Mouse (Mus musculus): ENCODE data around the gene Cnmd. TPM values are rescaled to one million over a fixed set of nuclear protein-coding genes. Genes with fewer than 3 reads are reported as not detected.

The Cnmd gene
- polyA plus RNA-seq, 1 experiment from 2014 or later: 3.3 TPM

GRCm38 (mm10) chr14:79677891-79678687 lies 16.1 kb upstream of the Cnmd start:
- no peaks in the 10 kb centered on the region for H3K36me3 ChIP-seq (ENCODE audit: control insufficient read depth, insufficient read depth, low read length)
- H3K9me3 ChIP-seq (replicated peaks; ENCODE audit: control insufficient read depth, low read length, poor library complexity, severe bottlenecking): no peaks in the 10 kb centered on the region
- ATAC-seq: no peak
- WGBS: 35% methylated on average over 14 of the region's 14 CpGs
- no peak overlapping the region for H3K4me2 ChIP-seq (ENCODE audit: low read length)
- no peaks in the 10 kb centered on the region; the same call in 1 of the 2 replicates for H3K4me1 ChIP-seq (ENCODE audit: control insufficient read depth, insufficient read depth, low read length)
- no peak overlapping the region for H3K27ac ChIP-seq (ENCODE audit: low read length)
- H3K9ac ChIP-seq (ENCODE audit: low read depth, low read length): no peak overlapping the region
- no peaks in the 10 kb centered on the region for H3K27me3 ChIP-seq (ENCODE audit: control insufficient read depth, insufficient read depth, low read depth, low read length)
- no peak overlapping the region for H3K4me3 ChIP-seq (ENCODE audit: low read depth, low read length)

DNA sequence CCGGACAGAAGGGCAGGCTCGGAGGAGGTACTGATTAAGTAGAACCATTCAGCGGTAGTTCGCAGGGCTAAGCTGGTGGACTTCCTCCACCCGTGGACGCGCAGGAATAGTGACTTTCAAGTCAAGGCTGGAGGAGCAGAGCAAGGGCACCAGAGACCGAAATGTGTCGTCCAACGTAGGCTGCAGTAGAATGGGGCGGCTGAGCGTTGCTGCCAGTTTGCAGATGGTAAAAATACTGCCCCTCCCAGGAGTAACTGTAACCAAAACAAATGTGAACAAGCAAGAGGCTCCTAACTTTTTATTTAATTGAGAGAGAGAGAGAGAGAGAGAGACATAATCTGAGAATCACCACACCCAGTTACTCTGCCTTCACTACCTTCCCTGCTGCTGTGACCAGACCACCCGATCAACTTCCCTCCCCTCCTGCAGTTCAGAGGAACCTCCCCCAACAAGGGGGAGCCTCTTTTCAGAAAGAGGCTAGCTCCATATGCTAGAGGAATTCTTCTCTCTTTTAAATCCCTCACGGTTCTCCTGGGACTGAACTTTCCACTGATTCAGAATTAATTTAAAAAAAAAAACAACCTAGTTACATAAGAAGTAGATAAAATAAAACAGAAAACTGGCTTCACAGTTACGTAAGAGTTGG lies 15.3 kb upstream of the Cnmd start:
- no peaks in the 10 kb centered on the region for H3K27me3 ChIP-seq (ENCODE audit: control insufficient read depth, insufficient read depth, low read depth, low read length)
- H3K4me3 ChIP-seq (ENCODE audit: low read depth, low read length): no peak overlapping the region
- ATAC-seq: no peak
- no peaks in the 10 kb centered on the region for H3K9me3 ChIP-seq (replicated peaks; ENCODE audit: control insufficient read depth, low read length, poor library complexity, severe bottlenecking)
- H3K4me2 ChIP-seq (ENCODE audit: low read length): no peak overlapping the region
- H3K27ac ChIP-seq (ENCODE audit: low read length): no peak overlapping the region
- no peaks in the 10 kb centered on the region for H3K36me3 ChIP-seq (ENCODE audit: control insufficient read depth, insufficient read depth, low read length)
- 41% methylated on average over 15 of the region's 15 CpGs for WGBS
- no peaks in the 10 kb centered on the region; the same call in 1 of the 2 replicates for H3K4me1 ChIP-seq (ENCODE audit: control insufficient read depth, insufficient read depth, low read length)
- H3K9ac ChIP-seq (ENCODE audit: low read depth, low read length): no peak overlapping the region

DNA sequence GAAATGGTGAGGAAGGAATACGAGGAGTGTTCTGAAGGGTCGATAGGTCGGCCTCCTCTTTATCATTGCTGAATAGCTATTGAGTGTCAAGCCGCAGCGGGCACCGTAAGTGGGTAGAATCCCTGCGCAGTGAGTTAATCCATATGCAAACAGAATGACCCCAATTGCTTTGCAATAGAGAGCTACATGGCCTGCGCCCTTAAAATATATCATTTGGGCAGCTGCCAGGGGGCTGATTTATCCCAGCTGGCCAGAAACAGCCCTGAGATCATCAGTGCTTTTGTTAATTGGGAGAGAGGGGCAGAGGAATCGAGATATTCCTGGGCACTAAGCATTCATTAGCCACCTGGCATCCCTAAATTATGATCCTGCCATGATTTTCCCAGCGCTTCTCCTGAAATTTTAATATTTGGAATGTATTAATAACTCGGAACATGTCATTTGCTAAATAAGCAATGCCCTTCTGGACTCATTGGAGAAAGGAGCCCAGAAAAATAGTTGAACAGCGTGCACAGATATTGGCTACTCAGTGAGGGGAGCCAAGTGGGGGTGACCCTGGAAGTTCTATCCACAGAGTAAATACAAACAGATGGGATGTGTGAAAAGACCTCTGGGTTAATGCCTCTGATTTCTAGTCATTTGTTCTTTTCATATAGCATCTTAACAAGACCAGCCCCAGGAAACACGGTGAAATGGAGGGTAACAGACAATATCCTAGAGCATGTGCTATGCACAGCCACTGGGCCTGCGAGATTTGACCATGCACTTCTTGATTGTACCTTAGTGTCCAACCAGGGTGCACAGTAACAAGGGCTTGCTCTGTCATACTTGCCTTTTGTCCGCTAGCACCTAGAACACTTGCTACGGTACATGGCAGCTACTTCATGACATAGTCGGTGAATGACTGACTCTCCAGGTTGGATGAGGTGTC lies 11.4 kb upstream of the Cnmd start:
- no peak overlapping the region for H3K4me2 ChIP-seq (ENCODE audit: low read length)
- WGBS: 41% methylated on average over 17 of the region's 17 CpGs
- H3K4me3 ChIP-seq (ENCODE audit: low read depth, low read length): no peak overlapping the region
- no peaks in the 10 kb centered on the region for H3K36me3 ChIP-seq (ENCODE audit: control insufficient read depth, insufficient read depth, low read length)
- H3K27ac ChIP-seq (ENCODE audit: low read length): no peak overlapping the region
- no peak overlapping the region for H3K9ac ChIP-seq (ENCODE audit: low read depth, low read length)
- no peaks in the 10 kb centered on the region for H3K9me3 ChIP-seq (replicated peaks; ENCODE audit: control insufficient read depth, low read length, poor library complexity, severe bottlenecking)
- no peak for ATAC-seq
- H3K4me1 ChIP-seq (ENCODE audit: control insufficient read depth, insufficient read depth, low read length): no peaks in the 10 kb centered on the region; the same call in 1 of the 2 replicates
- no peaks in the 10 kb centered on the region for H3K27me3 ChIP-seq (ENCODE audit: control insufficient read depth, insufficient read depth, low read depth, low read length)

DNA sequence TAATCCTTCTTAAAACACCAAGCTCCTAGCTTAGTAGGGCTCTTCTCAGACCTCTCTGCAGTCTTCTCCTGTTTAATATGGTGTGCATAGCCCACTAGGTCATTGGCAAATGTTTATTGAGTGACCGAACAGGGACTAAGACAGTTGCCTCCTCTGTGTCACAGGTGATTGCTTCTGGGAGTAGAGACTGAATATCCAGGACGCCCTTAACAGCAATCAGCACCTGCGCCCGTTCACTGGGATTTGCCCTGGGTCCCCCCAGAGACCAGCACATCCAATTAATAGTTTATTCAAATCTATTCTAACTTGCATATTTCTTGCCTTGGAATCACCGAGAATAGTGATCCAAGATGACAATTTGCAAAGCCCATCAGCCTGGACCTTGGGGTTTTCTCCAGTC lies 10.6 kb upstream of the Cnmd start:
- 45% methylated on average over 5 of the region's 5 CpGs for WGBS
- Histone ChIP-seq H3K9me3 (replicated peaks; ENCODE audit: control insufficient read depth, low read length, poor library complexity, severe bottlenecking) (no peaks in the 10 kb centered on the region), H3K27me3 (ENCODE audit: control insufficient read depth, insufficient read depth, low read depth, low read length) (no peaks in the 10 kb centered on the region), H3K36me3 (ENCODE audit: control insufficient read depth, insufficient read depth, low read length) (no peaks in the 10 kb centered on the region), H3K27ac (ENCODE audit: low read length) (no peak overlapping the region), H3K4me3 (ENCODE audit: low read depth, low read length) (no peak overlapping the region), H3K9ac (ENCODE audit: low read depth, low read length) (no peak overlapping the region), H3K4me2 (ENCODE audit: low read length) (no peak overlapping the region), H3K4me1 (ENCODE audit: control insufficient read depth, insufficient read depth, low read length) (no peaks in the 10 kb centered on the region; the same call in 1 of the 2 replicates)
- ATAC-seq: no peak

GRCm38 (mm10) chr14:79671008-79671407 lies 9.0 kb upstream of the Cnmd start:
- 81% methylated on average over 3 of the region's 3 CpGs for WGBS
- no peak overlapping the region for H3K4me3 ChIP-seq (ENCODE audit: low read depth, low read length)
- no peak for ATAC-seq
- no peak overlapping the region for H3K9ac ChIP-seq (ENCODE audit: low read depth, low read length)
- H3K4me2 ChIP-seq (ENCODE audit: low read length): no peak overlapping the region
- H3K27me3 ChIP-seq (ENCODE audit: control insufficient read depth, insufficient read depth, low read depth, low read length): no peaks in the 10 kb centered on the region
- no peaks in the 10 kb centered on the region for H3K36me3 ChIP-seq (ENCODE audit: control insufficient read depth, insufficient read depth, low read length)
- no peaks in the 10 kb centered on the region for H3K9me3 ChIP-seq (replicated peaks; ENCODE audit: control insufficient read depth, low read length, poor library complexity, severe bottlenecking)
- no peak overlapping the region for H3K27ac ChIP-seq (ENCODE audit: low read length)
- H3K4me1 ChIP-seq (ENCODE audit: control insufficient read depth, insufficient read depth, low read length): no peaks in the 10 kb centered on the region; the same call in 1 of the 2 replicates

GRCm38 (mm10) chr14:79661005-79661917 lies 709 bp downstream of the Cnmd start:
- 20% methylated on average over 33 of the region's 33 CpGs for WGBS
- peak; percentile 61; the same call in 1 of the 2 replicates for ATAC-seq
- H3K9ac ChIP-seq (ENCODE audit: low read depth, low read length): no peak overlapping the region

DNA sequence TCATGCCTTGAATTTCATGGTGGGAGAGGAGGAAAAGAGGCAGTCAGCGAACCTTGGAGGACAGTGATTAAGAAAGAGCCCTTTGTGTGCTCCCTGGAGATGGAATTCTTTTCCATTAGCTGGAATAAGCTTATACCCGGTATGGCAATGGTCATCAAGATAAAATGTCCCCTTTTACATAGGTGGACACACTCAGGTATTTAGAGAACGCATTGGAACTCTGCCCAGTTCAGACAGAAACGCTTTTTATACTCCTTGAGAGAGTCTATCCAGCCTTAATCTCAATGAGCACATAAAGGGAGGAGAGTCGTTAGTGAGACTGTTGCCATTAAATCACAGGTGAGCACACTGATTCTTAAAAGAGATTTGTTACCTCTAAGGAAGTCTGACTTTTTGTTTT lies 1.5 kb downstream of the Cnmd start:
- ATAC-seq: no peak
- H3K27ac ChIP-seq (ENCODE audit: low read length): no peak overlapping the region
- no peak overlapping the region for H3K4me3 ChIP-seq (ENCODE audit: low read depth, low read length)
- peaks cover 13% of the 10 kb centered on the region for H3K4me1 ChIP-seq (ENCODE audit: control insufficient read depth, insufficient read depth, low read length)
- no peaks in the 10 kb centered on the region for H3K9me3 ChIP-seq (replicated peaks; ENCODE audit: control insufficient read depth, low read length, poor library complexity, severe bottlenecking)
- no peaks in the 10 kb centered on the region for H3K36me3 ChIP-seq (ENCODE audit: control insufficient read depth, insufficient read depth, low read length)
- H3K27me3 ChIP-seq (ENCODE audit: control insufficient read depth, insufficient read depth, low read depth, low read length): no peaks in the 10 kb centered on the region
- no peak overlapping the region for H3K9ac ChIP-seq (ENCODE audit: low read depth, low read length)
- H3K4me2 ChIP-seq (ENCODE audit: low read length): no peak overlapping the region
- WGBS: 32% methylated on average over 5 of the region's 5 CpGs

More at GRCm38 (mm10) chr14:79661005-79661917, 709 bp downstream of the Cnmd start:
- Histone ChIP-seq H3K4me2 (ENCODE audit: low read length) (peak overlapping the region; percentile 51), H3K27me3 (ENCODE audit: control insufficient read depth, insufficient read depth, low read depth, low read length) (no peaks in the 10 kb centered on the region), H3K4me3 (ENCODE audit: low read depth, low read length) (peak overlapping the region; percentile 18), H3K36me3 (ENCODE audit: control insufficient read depth, insufficient read depth, low read length) (no peaks in the 10 kb centered on the region), H3K4me1 (ENCODE audit: control insufficient read depth, insufficient read depth, low read length) (peaks cover 13% of the 10 kb centered on the region), H3K9me3 (replicated peaks; ENCODE audit: control insufficient read depth, low read length, poor library complexity, severe bottlenecking) (no peaks in the 10 kb centered on the region), H3K27ac (ENCODE audit: low read length) (no peak overlapping the region)
